Mouse (Mus musculus): ENCODE measurements around the gene Patl2. TPM values are rescaled to one million over a fixed set of nuclear protein-coding genes. Genes with fewer than 3 reads are reported as not detected.

Patl2 gene
- total and polyA plus RNA-seq, 3 experiments = 0.58 to 0.84 TPM; not detected in 1

DNA sequence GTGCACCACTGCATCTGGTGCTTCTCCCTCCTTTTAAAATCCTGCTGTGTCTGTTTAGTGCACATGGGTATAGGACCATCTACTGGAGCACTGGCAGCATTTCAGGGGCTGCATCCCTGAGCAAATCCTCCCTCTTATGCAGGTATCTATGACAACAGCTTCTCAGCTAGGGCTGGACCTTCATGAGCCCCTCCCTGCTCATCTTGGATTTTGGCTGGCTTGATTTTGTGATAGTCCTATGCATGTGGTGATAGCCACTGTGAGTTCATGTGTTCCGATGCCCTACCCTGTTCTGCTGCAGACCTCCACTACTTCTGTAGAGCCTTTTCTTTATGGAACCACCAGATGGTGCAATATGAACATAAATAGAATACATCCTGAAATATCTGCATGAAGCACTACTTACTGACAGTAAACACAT is 8.5 kb upstream of the Patl2 start (continued):
- TF ChIP-seq POLR2AphosphoS2 (IDR thresholded peaks at IDR 0.05; ENCODE audit: low read length) = no peak
- no peak for TF ChIP-seq UBTF (IDR thresholded peaks at IDR 0.05; ENCODE audit: borderline replicate concordance, insufficient read depth, low read depth, low read length)
- TF ChIP-seq ETS1 (IDR thresholded peaks at IDR 0.05; ENCODE audit: low read depth, low read length) = no peak
- TF ChIP-seq MEF2A (IDR thresholded peaks at IDR 0.05; ENCODE audit: extremely low read depth, insufficient replicate concordance, low read depth, low read length, poor library complexity, severe bottlenecking) = no peak
- TF ChIP-seq USF1 (IDR thresholded peaks at IDR 0.05; ENCODE audit: low read depth, low read length) = no peak
- no peak for TF ChIP-seq HCFC1 (IDR thresholded peaks at IDR 0.05; ENCODE audit: low read depth, low read length)
- no peak for TF ChIP-seq CHD2 (IDR thresholded peaks at IDR 0.05; ENCODE audit: low read length)
- no peak for TF ChIP-seq JUND (IDR thresholded peaks at IDR 0.05; ENCODE audit: low read depth, low read length)
- no peak for TF ChIP-seq MYC (IDR thresholded peaks at IDR 0.05; ENCODE audit: low read depth, low read length)
- TF ChIP-seq POLR2A (IDR thresholded peaks at IDR 0.05; ENCODE audit: control insufficient read depth in 1 of 2, insufficient read depth in 1 of 2, low read depth in 1 of 2, low read length in 2 of 2, poor library complexity in 1 of 2) = no peak
- TF ChIP-seq MAX (IDR thresholded peaks at IDR 0.05; ENCODE audit: low read length) = no peak
- TF ChIP-seq ZKSCAN1 (IDR thresholded peaks at IDR 0.05; ENCODE audit: low read depth, low read length) = no peak
- TF ChIP-seq ZMIZ1 (IDR thresholded peaks at IDR 0.05; ENCODE audit: low read depth, low read length) = no peak
- TF ChIP-seq NELFE (IDR thresholded peaks at IDR 0.05; ENCODE audit: low read depth, low read length) = no peak
- TF ChIP-seq RAD21 (IDR thresholded peaks at IDR 0.05; ENCODE audit: low read depth, low read length) = peak; percentile 91
- TF ChIP-seq TAL1 (IDR thresholded peaks at IDR 0.05; ENCODE audit: low read length) = no peak
- TF ChIP-seq TCF12 (IDR thresholded peaks at IDR 0.05; ENCODE audit: low read depth, low read length) = no peak
- TF ChIP-seq SIN3A (IDR thresholded peaks at IDR 0.05; ENCODE audit: low read length) = peak; percentile 40; the same call in 1 of the 2 replicates
- TF ChIP-seq GATA1 (IDR thresholded peaks at IDR 0.05; ENCODE audit: low read depth, low read length) = no peak
- TF ChIP-seq E2F4 (IDR thresholded peaks at IDR 0.05; ENCODE audit: borderline replicate concordance, low read depth, low read length) = no peak
- no peak for TF ChIP-seq KAT2A (conservative IDR thresholded peaks at IDR 0.05; ENCODE audit: low read depth, low read length)
- TF ChIP-seq CTCF (IDR thresholded peaks at IDR 0.05 in 2 of 3, conservative IDR thresholded peaks at IDR 0.05 in 1 of 3; ENCODE audit: control insufficient read depth in 1 of 3, insufficient read depth in 1 of 3, low read depth in 2 of 3, low read length in 3 of 3, poor library complexity in 1 of 3, severe bottlenecking in 1 of 3) = peak in 2 of 3 experiments; percentile 45 to 85; a peak in 4 of 6 replicates

DNA sequence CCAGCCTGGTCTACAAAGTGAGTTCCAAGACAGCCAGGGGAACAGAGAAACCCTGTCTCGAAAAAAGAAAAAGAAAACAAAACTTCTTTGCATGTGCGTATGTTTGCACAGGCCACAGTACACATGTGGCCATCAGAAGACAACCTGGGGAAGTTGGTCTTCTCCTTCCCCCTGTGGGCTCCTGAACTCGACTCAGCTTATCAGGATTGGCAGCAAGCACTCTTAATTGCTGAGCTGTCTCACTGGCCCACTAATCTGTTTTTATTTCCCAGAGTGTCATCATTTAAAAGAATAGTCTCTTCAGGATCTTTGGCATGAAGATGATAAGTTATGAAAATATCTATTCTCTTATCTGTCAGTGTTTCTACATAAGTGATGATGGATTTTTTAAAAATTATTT is 5.9 kb upstream of the Patl2 start:
- Histone ChIP-seq H3K4me3 (ENCODE audit: control insufficient read depth in 1 of 2, insufficient read depth in 1 of 2, low read depth in 2 of 2, low read length in 2 of 2) (peak overlapping the region in 1 of 2 experiments; percentile 22; a peak in 1 of 4 replicates), H3K36me3 (ENCODE audit: control insufficient read depth in 1 of 2, insufficient read depth in 2 of 2, low read length in 2 of 2) (peaks cover 0 to 15% of the 10 kb centered on the region in 2 experiments; a peak in 2 of 4 replicates), H3K27ac (ENCODE audit: control insufficient read depth, low read depth, low read length) (peak overlapping the region; percentile 73), H3K27me3 (ENCODE audit: control insufficient read depth in 1 of 2, insufficient read depth in 2 of 2, low read length in 2 of 2) (no peaks in the 10 kb centered on the region), H3K79me2 (ENCODE audit: control insufficient read depth, insufficient read depth, low read length, poor library complexity) (no peaks in the 10 kb centered on the region), H3K4me1 (ENCODE audit: control insufficient read depth in 1 of 2, insufficient read depth in 2 of 2, low read length in 2 of 2) (peaks cover 16 to 17% of the 10 kb centered on the region in 2 experiments), H3K9ac (ENCODE audit: control insufficient read depth, low read depth, low read length, poor library complexity, severe bottlenecking) (peak overlapping the region; percentile 36; the same call in 1 of the 2 replicates), H3K9me3 (replicated peaks; ENCODE audit: insufficient read depth, low read length) (no peaks in the 10 kb centered on the region)
- peak; percentile 56; the same call in 1 of the 2 replicates for TF ChIP-seq MXI1 (IDR thresholded peaks at IDR 0.05; ENCODE audit: low read depth, low read length)
- peak; percentile 24; the same call in 1 of the 2 replicates for TF ChIP-seq TAL1 (IDR thresholded peaks at IDR 0.05; ENCODE audit: low read length)
- no peak for TF ChIP-seq MAFK (IDR thresholded peaks at IDR 0.05; ENCODE audit: borderline replicate concordance, low read depth, low read length)
- no peak for TF ChIP-seq RAD21 (IDR thresholded peaks at IDR 0.05; ENCODE audit: low read depth, low read length)
- 0 out of 2 replicates have a peak, but pooled peaks have one; percentile 25 for TF ChIP-seq MYC (IDR thresholded peaks at IDR 0.05; ENCODE audit: low read depth, low read length)
- no peak for TF ChIP-seq BHLHE40 (IDR thresholded peaks at IDR 0.05; ENCODE audit: borderline replicate concordance, low read depth, low read length)
- no peak for TF ChIP-seq JUND (IDR thresholded peaks at IDR 0.05; ENCODE audit: low read depth, low read length)
- TF ChIP-seq MAX (IDR thresholded peaks at IDR 0.05; ENCODE audit: low read length) = 0 out of 2 replicates have a peak, but pooled peaks have one; percentile 20
- TF ChIP-seq HCFC1 (IDR thresholded peaks at IDR 0.05; ENCODE audit: low read depth, low read length) = no peak
- no peak for TF ChIP-seq SIN3A (IDR thresholded peaks at IDR 0.05; ENCODE audit: low read length)
- peak; percentile 89 for TF ChIP-seq TCF12 (IDR thresholded peaks at IDR 0.05; ENCODE audit: low read depth, low read length)
- TF ChIP-seq MAZ (IDR thresholded peaks at IDR 0.05; ENCODE audit: low read depth, low read length) = no peak
- TF ChIP-seq GATA1 (IDR thresholded peaks at IDR 0.05; ENCODE audit: low read depth, low read length) = peak; percentile 89
- no peak; the same call in 1 of the 2 replicates for TF ChIP-seq KAT2A (conservative IDR thresholded peaks at IDR 0.05; ENCODE audit: low read depth, low read length)
- no peak for TF ChIP-seq MYB (IDR thresholded peaks at IDR 0.05; ENCODE audit: low read depth, low read length)
- TF ChIP-seq ETS1 (IDR thresholded peaks at IDR 0.05; ENCODE audit: low read depth, low read length) = peak; percentile 82
- no peak for TF ChIP-seq USF2 (IDR thresholded peaks at IDR 0.05; ENCODE audit: borderline replicate concordance in 1 of 2, insufficient read depth in 1 of 2, low read depth in 1 of 2, low read length in 2 of 2)
- TF ChIP-seq POLR2A (IDR thresholded peaks at IDR 0.05; ENCODE audit: control insufficient read depth in 1 of 2, insufficient read depth in 1 of 2, low read depth in 1 of 2, low read length in 2 of 2, poor library complexity in 1 of 2) = no peak
- peak; percentile 76 to 90 for TF ChIP-seq EP300 (IDR thresholded peaks at IDR 0.05; ENCODE audit: low read depth in 1 of 2, low read length in 2 of 2)
- peak; percentile 57; the same call in 1 of the 2 replicates for TF ChIP-seq RCOR1 (IDR thresholded peaks at IDR 0.05; ENCODE audit: low read depth, low read length)
- TF ChIP-seq USF1 (IDR thresholded peaks at IDR 0.05; ENCODE audit: low read depth, low read length) = no peak
- DNase-seq (ENCODE audit: low read depth, low spot score) = peak; percentile 76
